Mouse (Mus musculus): ENCODE measurements at regions not wholly inside any gene's neighbourhood (a gene's known extent, or its start where the extent isn't known, plus 50 kb on each side); places are given as distances from the start of the nearest gene placed in this dataset.

- Histone ChIP-seq H3K36me3 (no peaks in the 10 kb centered on the region), H3K4me2 (replicated peaks) (no peak overlapping the region), H3K9me3 (no peaks in the 10 kb centered on the region), H3K4me3 (no peak overlapping the region), H3K4me1 (no peaks in the 10 kb centered on the region), H3K9ac (no peak overlapping the region), H3K27ac (no peak overlapping the region), H3K27me3 (replicated peaks) (no peaks in the 10 kb centered on the region)
- WGBS: 54% methylated on average over 4 of the region's 4 CpGs
- ATAC-seq (ENCODE audit: low FRiP score, low read depth): no peak
Measured at GRCm38 (mm10) chr7:117757033-117757432, 359.0 kb downstream of the Rps15a start.

DNA sequence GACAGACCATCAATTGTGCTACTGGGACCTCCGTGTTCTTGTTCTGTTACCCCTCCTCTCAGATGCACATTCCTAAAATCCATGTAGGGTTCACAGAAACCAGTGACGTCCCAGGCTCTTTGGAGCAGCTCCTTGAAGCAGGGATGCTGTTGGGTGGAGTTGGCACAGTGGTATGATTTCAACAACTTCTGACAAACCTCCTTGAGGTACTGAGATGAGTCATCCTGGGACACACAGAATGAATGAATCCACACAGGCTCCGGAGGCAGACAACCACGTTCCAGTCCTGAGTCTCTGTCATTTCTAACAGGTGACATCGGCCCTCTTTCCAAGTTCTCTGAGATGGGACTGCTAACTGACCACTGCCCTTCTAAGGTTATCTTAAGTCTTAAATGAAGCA lies 360.2 kb downstream of the Rps15a start:
- H3K36me3 ChIP-seq: no peaks in the 10 kb centered on the region
- no peak for ATAC-seq (ENCODE audit: low FRiP score, low read depth)
- H3K9me3 ChIP-seq: no peaks in the 10 kb centered on the region
- no peaks in the 10 kb centered on the region for H3K27me3 ChIP-seq (replicated peaks)
- no peak overlapping the region for H3K27ac ChIP-seq
- no peak overlapping the region for H3K9ac ChIP-seq
- 78% methylated on average over 5 of the region's 5 CpGs for WGBS
- no peak overlapping the region for H3K4me3 ChIP-seq
- H3K4me1 ChIP-seq: no peaks in the 10 kb centered on the region
- no peak overlapping the region for H3K4me2 ChIP-seq (replicated peaks)

- Histone ChIP-seq H3K27ac (no peak overlapping the region), H3K36me3 (no peaks in the 10 kb centered on the region), H3K4me1 (no peaks in the 10 kb centered on the region), H3K4me2 (replicated peaks) (no peak overlapping the region), H3K9me3 (no peaks in the 10 kb centered on the region), H3K9ac (no peak overlapping the region), H3K27me3 (replicated peaks) (no peaks in the 10 kb centered on the region), H3K4me3 (no peak overlapping the region)
- WGBS: 77% methylated on average over 5 of the region's 5 CpGs
- ATAC-seq (ENCODE audit: low FRiP score, low read depth): no peak
Measured at GRCm38 (mm10) chr7:117753296-117753695, 362.7 kb downstream of the Rps15a start.

- Histone ChIP-seq H3K27ac (no peak overlapping the region), H3K9ac (no peak overlapping the region), H3K27me3 (replicated peaks) (no peaks in the 10 kb centered on the region), H3K4me3 (no peak overlapping the region), H3K36me3 (no peaks in the 10 kb centered on the region), H3K4me2 (replicated peaks) (no peak overlapping the region), H3K4me1 (no peaks in the 10 kb centered on the region), H3K9me3 (no peaks in the 10 kb centered on the region)
- ATAC-seq (ENCODE audit: low FRiP score, low read depth): no peak
- 78% methylated on average over 12 of the region's 12 CpGs for WGBS
Measured at GRCm38 (mm10) chr7:117752302-117753185, 363.4 kb downstream of the Rps15a start.

DNA sequence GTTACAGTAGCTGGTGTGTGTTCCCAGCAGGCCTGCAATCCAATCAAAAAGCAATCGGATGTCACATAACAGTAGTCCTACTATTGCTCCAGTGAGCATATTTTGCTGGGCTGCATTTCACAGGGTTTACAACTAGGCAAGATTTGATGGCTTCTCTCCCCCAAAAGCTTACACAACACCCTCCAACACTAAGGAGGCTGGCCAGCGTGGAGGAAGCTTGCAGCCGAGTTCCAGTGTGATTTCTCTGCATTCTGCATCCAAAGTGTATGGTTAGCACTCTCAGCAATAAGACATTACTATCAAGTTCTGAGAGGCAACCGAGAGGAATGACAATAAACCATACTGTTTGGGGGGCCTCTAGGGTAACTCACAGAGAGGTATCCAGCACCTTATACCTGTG lies 367.2 kb downstream of the Xylt1 start:
- H3K27ac ChIP-seq: no peak overlapping the region
- H3K27me3 ChIP-seq (replicated peaks): no peaks in the 10 kb centered on the region
- H3K4me2 ChIP-seq (replicated peaks): no peak overlapping the region
- no peaks in the 10 kb centered on the region for H3K4me1 ChIP-seq
- H3K36me3 ChIP-seq: no peaks in the 10 kb centered on the region
- no peak overlapping the region for H3K9ac ChIP-seq
- WGBS: 85% methylated on average over 4 of the region's 4 CpGs
- H3K9me3 ChIP-seq: no peaks in the 10 kb centered on the region
- ATAC-seq (ENCODE audit: low FRiP score, low read depth): no peak
- no peak overlapping the region for H3K4me3 ChIP-seq

GRCm38 (mm10) chr7:117746393-117746792 lies 365.6 kb downstream of the Xylt1 start:
- no peak overlapping the region for H3K27ac ChIP-seq
- no peaks in the 10 kb centered on the region for H3K4me1 ChIP-seq
- no peaks in the 10 kb centered on the region for H3K36me3 ChIP-seq
- no peak for ATAC-seq (ENCODE audit: low FRiP score, low read depth)
- H3K9me3 ChIP-seq: no peaks in the 10 kb centered on the region
- no peak overlapping the region for H3K4me3 ChIP-seq
- H3K4me2 ChIP-seq (replicated peaks): no peak overlapping the region
- WGBS: 84% methylated on average over 4 of the region's 4 CpGs
- no peaks in the 10 kb centered on the region for H3K27me3 ChIP-seq (replicated peaks)
- no peak overlapping the region for H3K9ac ChIP-seq

DNA sequence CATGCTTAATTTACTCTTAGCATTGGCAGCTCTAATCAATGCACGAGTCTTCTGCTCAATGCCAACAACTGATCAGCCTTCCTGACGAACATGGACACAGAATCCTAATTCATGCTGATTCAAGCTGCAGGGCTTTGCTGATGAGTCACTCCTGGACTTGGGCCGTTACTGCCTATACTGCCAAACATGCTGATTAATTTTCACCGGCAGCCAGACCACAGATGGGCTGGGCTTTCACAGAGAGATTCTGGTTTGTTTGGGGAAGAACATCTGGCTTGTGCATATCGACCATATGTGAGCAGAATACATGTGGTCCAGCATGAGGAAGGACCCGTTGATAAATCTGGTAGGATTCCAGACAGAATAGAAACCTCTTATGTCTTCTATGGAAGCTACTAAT lies 358.9 kb downstream of the Xylt1 start:
- no peak overlapping the region for H3K27ac ChIP-seq
- WGBS: 72% methylated on average over 6 of the region's 6 CpGs
- no peak overlapping the region for H3K9ac ChIP-seq
- H3K27me3 ChIP-seq (replicated peaks): no peaks in the 10 kb centered on the region
- ATAC-seq (ENCODE audit: low FRiP score, low read depth): no peak
- no peaks in the 10 kb centered on the region for H3K9me3 ChIP-seq
- no peaks in the 10 kb centered on the region for H3K36me3 ChIP-seq
- no peak overlapping the region for H3K4me3 ChIP-seq
- no peak overlapping the region for H3K4me2 ChIP-seq (replicated peaks)
- no peaks in the 10 kb centered on the region for H3K4me1 ChIP-seq

DNA sequence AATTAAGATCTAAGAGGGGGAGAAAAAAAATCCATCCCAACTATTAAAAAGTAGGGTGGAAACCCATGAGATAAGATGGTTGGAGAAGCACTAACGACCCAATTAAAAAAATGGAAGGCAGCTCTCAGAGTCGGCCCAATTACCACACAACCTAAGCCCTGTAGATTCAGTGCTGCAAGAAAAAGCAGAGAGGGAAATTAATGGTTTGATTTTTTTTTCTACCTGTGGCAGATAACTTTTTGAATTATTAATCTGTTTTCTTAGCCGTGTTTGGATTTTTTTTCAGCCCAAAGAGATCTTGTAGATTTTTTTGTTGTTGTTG lies 354.9 kb downstream of the Xylt1 start:
- H3K4me1 ChIP-seq: no peaks in the 10 kb centered on the region
- H3K9ac ChIP-seq: no peak overlapping the region
- no peaks in the 10 kb centered on the region for H3K27me3 ChIP-seq (replicated peaks)
- no peaks in the 10 kb centered on the region for H3K9me3 ChIP-seq
- 81% methylated on average over 3 of the region's 3 CpGs for WGBS
- no peak overlapping the region for H3K4me3 ChIP-seq
- no peak overlapping the region for H3K27ac ChIP-seq
- H3K36me3 ChIP-seq: no peaks in the 10 kb centered on the region
- no peak for ATAC-seq (ENCODE audit: low FRiP score, low read depth)
- no peak overlapping the region for H3K4me2 ChIP-seq (replicated peaks)

- no peak for ATAC-seq (ENCODE audit: low FRiP score, low read depth)
- no peak overlapping the region for H3K4me3 ChIP-seq
- no peaks in the 10 kb centered on the region for H3K4me1 ChIP-seq
- H3K27ac ChIP-seq: no peak overlapping the region
- H3K9me3 ChIP-seq: no peaks in the 10 kb centered on the region
- H3K36me3 ChIP-seq: no peaks in the 10 kb centered on the region
- H3K4me2 ChIP-seq (replicated peaks): no peak overlapping the region
- no peak overlapping the region for H3K9ac ChIP-seq
- H3K27me3 ChIP-seq (replicated peaks): no peaks in the 10 kb centered on the region
- WGBS: 91% methylated on average over 7 of the region's 7 CpGs
Measured at GRCm38 (mm10) chr7:117734994-117735698, 354.4 kb downstream of the Xylt1 start.

- no peak for ATAC-seq (ENCODE audit: low FRiP score, low read depth)
- no peaks in the 10 kb centered on the region for H3K9me3 ChIP-seq
- no peak overlapping the region for H3K27ac ChIP-seq
- H3K4me3 ChIP-seq: no peak overlapping the region
- no peaks in the 10 kb centered on the region for H3K27me3 ChIP-seq (replicated peaks)
- 86% methylated on average over 4 of the region's 4 CpGs for WGBS
- no peaks in the 10 kb centered on the region for H3K4me1 ChIP-seq
- H3K36me3 ChIP-seq: no peaks in the 10 kb centered on the region
- no peak overlapping the region for H3K4me2 ChIP-seq (replicated peaks)
- no peak overlapping the region for H3K9ac ChIP-seq
Measured at GRCm38 (mm10) chr7:117729067-117729466, 348.3 kb downstream of the Xylt1 start.

All from neural tube, embryonic 12.5 days (tissue).